Mouse (Mus musculus) stomach, postnatal 0 days (tissue): ENCODE measurements around the gene Fut7.

Source experiments
- CTCF ChIP-seq: IDR thresholded peaks from 2 replicates; pipeline ENCODE4 v1.5.1; 2016; ENCODE audit warnings: antibody characterized with exemption, low read depth, mild to moderate bottlenecking, moderate library complexity
- EP300 ChIP-seq: optimal IDR thresholded peaks from 2 replicates; pipeline ENCODE3; 2016; ENCODE audit warnings: antibody characterized with exemption

DNA sequence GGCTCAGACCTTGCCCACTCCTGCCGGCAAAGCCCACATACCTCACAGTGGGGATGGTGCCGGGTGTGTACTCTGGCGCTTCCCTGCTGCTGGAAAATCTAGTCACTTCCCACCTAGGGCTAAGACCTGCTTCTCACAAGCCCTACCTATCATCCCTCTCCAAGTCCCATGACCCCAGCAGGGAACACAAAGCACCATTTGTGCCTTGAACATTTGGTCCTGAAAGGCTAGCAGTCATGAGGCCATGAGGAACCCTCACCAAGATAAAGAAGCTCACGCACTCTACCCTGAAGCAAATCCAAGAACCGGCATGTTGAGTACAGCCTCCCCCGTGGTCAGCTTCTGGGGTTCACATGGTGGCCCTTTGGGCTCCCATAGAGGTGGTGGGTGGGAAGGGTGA is 46.9 kb downstream of the Fut7 start, which contains the start of gene Ptgds:
- no peak for TF ChIP-seq CTCF
- no peak for TF ChIP-seq EP300
